Mouse (Mus musculus) megakaryocyte-erythroid progenitor cell, adult 5-6 weeks (primary cell): ENCODE measurements at regions not wholly inside any gene's neighbourhood (a gene's known extent, or its start where the extent isn't known, plus 50 kb on each side); places are given as distances from the start of the nearest gene placed in this dataset.

Source experiments
- ATAC-seq: replicated peaks from 2 replicates; pipeline ENCODE4 v1.8.0; 2016; ENCODE audit warnings: mild to moderate bottlenecking, inconsistent platforms; ENCODE audit not compliant: severe bottlenecking, poor library complexity, low FRiP score, low TSS enrichment

DNA sequence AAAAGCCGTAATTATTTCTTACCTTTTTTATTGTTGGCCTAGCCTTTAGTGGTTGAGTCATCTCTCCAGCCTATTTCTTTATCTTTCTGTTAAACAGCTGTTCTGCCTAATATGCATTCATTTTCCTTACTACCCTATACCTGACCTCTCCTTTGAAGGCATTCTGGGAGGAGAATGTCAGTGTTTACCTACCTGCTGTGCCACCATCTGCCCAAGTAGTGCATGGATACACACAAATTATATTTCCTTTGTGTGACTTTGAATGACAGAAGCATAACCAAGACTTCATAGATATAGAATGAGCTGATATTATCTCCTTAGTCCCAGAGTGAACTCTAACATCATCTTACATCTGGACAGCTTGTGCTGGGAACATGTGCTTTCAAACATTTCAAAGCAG, 293.5 kb upstream of the Tom1l1 start:
- ATAC-seq, result no peak

DNA sequence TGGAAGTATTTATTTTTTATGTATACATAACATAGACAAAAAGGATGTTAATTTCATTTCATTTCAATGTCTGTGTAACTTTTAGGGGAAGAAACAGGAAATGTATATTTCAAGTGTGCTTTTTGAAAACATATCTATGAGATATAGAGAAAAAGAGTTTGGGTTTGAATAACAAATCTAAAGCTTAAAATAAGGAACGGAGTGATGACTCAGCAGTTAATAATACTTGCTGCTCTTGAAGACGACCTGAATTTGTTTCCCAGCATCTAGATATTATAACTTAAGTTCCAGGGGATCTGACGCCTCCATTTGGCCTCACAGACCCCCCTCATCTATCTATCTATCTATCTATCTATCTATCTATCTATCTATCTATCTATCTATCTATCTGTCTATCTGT, 290.1 kb upstream of the Tom1l1 start:
- no peak for ATAC-seq

DNA sequence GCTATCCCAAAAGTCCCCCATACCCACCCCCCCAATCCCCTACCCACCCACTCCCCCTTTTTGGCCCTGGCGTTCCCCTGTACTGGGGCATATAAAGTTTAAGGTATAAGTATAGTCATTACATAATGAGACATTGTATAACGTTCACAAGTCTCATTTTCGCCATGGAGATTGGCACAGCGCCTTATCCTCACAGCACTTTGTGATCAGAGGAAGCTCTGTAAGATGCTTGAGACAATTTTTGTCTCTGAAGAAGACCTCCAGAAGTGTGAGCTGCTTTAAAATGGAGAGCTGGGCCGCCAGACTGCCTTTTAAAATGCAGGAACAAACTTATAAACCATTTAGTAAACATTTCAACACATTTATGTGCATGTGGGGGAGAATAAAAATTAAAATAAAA, 252.9 kb upstream of the Tom1l1 start:
- ATAC-seq, result no peak

DNA sequence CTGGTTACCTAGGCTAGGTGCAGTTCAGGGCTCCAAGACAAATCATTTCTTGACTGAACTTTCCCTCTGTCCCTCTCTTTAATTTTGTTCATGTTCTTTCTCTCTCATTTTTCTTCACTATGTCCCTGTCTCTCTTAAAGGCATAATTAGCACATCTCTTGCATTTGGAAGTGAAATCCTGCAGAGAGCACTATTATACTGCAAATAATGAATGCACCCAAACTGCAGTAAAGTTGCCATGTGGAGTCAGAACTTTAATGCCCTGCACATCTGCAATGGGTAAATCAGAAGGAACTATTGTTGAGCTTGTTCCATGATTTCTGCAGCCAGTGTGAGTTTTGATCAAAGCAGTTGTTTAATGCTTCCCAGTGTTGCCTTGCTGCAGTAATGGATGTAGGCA, 237.6 kb upstream of the Tom1l1 start:
- ATAC-seq, result no peak

DNA sequence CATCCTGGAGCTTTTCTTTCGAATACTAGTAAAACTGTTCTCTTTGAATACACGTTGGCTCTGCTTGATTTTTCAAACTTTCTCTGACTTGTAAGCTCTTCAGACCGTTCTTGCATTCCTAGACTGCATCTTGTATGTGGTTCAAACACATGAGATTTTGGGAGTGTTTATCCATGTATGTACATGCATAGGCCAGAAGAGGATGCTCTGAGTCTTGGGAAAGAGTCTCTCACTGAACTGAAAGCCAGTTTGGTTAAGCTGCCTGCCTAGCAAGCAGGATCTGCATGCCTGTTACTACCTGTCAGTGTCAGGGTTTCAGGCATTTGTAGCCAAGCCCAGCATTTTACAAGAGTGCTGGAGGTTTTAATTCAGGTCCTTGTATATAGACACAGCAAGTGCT, 229.6 kb upstream of the Tom1l1 start:
- ATAC-seq, result no peak

DNA sequence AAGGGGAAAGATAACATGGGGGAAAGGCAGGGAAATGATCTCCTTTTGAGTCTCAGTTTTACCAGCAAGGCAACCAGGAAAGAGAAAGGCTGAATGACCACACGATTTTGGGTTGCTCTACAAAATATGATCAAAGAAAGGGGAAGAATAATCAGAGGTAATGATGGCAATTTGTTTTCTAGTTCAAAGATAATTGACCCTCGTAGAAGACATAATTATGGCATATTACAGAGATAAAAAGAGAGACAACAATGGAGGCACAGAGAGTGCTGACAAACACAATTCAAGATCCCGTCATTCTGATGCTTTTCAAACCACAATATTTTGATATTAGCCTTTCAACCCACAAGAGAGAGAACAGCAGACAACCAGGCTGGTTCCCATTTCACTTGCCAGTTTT, 206.1 kb upstream of the Tom1l1 start:
- ATAC-seq, result no peak

DNA sequence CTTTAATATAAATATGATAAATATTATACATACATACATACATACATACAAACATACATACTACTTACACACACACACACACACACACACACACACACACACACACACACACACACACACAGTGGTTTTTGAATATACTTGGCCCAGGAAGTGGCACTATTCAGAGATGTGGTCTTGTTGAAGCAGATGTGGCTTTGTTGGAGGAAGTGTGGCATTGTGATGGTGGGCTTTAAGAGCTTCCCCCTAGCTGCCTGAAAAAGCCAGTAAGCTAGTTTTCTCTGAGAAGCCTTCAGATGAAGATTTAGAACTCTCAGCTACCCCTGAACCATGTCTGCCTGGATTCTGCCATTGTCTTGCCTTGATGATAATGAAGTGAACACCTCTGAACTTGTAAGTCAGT, 185.0 kb upstream of the Tom1l1 start:
- no peak for ATAC-seq

DNA sequence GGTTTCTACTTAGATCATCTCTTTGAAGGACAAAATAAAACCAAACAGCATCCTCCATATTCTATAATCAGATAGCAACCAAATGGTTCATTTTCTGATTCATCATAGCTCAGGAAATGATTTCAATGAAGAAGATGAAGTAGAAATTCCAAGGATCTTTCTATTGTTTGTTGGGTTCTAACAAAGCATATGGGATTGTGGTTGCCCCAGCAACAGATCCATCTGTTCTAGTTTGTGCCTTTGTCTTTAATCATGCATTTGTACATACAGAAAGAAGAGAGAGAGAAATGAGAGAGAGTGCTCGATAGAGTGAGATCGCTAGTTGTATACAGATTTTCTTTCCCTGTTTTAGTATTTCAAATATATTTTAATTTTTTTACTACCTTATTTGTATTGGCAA, 183.5 kb upstream of the Tom1l1 start:
- ATAC-seq, result no peak

DNA sequence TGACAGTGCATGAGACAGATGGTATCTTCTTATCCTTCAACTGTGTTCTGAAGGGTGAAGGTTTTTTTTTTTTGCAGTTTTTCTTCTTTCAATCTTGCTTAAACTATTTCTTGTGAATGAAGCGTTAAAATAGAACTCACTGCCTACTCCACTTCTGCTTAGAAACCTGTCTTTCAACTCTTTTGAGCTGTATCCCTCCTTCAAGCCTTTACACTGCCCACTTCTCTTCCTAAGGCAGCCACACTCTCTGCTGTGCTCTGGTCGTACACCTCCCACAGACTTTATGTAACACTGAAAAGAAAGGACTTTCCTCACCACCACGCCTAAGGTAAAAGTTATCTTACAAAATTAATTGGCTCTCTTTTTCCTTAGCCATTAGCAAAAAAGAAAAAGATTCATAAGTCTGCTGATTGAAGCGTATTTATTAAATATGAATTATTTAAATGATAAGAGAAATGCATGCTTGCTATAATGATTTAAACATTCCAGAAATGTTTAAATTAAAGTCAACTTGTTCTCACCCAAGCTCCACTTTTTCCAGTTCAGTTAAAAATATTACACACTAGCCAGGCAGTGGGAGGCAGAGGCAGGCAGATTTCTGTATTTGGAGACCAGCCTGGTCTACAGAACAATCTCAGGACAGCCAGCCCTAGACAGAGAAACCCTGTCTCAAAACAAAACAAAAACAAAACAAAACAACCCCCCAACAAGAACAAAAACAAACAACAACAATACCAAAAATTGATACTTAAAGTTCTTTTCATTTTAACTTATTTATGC, 176.0 kb upstream of the Tom1l1 start:
- no peak for ATAC-seq

DNA sequence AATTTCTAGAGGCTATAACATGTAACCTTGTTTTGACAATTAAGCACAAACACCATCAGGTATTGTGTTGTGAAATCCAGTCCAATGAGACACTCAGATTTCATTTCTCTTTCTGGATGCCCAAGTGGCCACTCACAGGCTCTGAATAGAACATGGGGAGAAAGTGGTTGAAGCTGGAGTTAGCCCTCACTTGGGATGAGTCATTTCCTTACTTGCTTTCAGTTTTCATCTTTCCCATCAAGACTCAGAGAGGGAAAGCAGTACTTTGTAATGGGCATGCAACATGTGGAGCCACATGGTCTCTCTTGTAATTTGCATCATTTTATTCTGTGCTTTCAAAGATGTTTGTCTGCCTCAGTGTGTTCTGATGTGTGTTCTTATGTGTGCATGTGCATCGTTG, 167.6 kb upstream of the Tom1l1 start:
- ATAC-seq, result no peak

DNA sequence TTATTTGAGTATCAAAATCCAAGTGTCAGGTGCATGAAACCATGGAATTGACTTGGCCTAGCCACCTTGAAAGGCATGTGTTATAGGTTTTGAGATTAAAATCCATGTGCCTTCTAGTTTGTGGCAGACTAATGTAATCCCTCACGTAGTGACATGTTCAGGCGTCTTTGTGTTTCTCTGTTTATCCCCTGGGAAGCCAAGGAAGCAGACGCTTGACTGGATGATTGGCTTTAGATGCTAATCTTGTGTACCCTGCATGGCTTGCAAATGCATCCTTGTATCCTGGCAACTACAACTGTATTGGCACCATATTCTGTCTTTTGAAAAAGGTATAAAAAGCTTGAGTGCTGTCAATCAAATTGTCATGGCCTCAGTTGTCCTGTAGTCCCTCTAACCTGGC, 167.2 kb upstream of the Tom1l1 start:
- ATAC-seq, result no peak

DNA sequence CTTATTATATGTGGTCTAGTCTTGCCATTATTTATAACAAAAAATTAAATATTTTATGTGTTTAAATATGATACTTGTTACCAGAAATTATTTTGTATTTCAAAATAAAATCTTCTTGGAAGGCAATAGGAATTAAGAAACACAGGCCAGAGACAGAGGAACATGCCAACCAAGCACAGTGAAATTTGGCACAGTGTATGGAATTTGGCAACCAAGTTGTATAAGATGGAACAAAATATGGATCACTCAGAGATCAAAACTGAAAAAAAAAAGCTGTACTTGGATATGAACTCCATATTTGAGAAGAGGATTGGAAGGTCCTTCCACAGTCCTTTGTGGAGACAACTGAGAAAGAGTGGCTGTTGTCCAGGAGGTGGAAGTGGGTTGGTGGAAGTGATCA, 163.1 kb upstream of the Tom1l1 start:
- ATAC-seq, result no peak

DNA sequence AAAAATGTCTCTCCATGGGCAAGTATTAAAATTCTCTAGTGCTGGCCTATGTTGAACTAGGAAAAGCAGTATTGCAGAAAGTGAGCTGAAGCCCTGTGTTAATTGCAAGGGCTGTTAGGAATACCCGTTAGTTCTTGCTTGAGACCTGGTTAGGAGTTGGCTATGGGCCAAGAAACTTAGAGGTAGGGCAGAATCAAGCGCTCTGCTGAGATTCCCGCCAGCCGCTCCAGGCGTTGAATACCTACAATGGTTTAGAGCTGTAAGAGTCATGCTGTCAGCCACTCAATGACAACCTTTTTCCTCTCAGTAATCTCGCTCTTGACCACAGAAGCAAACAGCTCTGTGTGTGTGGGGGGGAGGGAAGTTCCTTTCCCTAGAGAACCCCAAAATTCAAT, 156.8 kb upstream of the Tom1l1 start:
- ATAC-seq, result no peak

DNA sequence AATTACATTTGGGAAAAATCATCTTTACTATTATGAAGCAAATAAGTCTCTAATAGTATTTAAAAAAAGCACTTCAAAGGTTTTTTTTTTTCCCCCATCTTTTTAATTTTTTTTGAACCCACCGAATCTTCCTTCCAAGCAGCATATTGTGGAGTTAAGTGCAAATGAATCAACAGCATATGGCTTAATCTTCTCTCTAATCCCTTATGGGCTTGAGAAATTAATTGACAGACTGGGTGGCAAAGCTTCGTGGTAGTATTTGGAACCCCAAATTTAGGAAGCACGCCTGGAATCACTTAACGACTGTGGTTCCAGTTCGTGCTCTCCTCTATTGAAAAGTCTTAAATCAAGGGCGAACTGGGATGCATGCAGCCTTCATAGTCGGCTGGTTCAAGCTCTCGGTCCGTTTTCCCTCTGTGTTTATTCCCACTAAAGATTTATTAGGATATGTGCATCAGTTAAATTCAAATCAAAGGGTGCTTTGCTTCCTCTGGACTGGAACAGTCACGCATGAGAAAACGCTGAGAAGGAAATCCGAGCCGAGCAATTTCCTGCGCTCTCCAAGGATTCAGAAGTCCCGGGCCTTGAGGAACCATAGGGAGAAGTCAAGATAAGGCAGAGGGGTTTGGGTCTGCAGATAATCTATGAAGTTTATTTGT, 156.2 kb upstream of the Tom1l1 start:
- no peak for ATAC-seq

DNA sequence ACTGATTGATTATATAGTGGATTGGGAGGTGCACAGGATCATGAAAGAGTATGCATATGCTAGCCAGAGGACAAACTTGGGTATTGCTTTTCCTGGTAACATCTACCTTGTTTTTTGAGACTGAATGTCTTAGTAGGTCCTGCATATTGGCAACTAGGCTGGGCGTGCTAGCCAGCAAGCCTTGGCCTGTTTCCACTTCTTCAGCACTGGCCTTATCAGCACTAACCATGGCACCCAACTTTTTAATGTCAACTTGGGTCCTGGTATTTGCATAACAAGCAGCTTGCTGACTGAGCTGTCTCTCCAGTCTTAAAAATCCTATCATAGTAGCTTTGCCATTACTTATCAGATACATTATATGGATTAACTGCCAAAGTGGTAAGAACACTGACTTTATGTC, 150.0 kb upstream of the Tom1l1 start:
- ATAC-seq, result no peak

DNA sequence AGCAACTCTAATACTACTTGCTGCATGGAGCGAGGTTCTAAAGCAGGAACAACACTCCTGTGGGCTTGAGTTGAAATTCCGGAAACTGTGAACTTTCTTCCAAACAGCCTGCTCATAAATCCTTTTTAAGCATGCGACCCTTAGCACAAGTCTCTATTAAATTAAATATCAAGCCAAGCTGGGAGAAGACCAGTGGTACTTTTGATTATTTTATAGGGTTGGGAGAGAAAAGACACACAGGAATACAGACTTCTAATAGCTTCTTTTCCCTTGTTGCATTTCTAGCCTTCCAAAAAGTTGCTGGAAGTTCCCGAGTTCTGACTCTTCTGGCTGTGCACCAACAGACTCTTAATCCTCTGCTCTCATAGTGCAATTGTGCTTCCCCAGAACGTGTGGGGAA, 136.6 kb upstream of the Tom1l1 start:
- ATAC-seq, result no peak

DNA sequence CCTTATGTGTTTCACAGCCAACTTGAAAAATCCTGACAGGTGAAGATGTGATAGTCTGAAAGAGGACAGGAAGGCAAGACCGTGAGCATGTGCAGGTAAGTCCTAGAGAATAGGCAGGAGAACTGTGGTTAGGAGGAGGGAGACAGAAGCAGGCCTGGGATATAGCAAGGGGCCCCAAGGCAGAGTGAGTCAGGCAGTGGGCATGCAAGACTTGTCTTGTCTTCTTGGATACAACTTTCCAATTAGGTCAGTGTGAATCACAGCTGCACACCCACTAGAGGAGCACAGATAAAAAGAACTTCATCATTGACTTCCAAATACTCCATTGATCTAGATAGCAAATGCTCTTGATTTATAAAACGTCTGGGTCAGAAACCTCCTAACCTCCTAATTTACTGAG, 128.6 kb upstream of the Tom1l1 start:
- no peak for ATAC-seq

DNA sequence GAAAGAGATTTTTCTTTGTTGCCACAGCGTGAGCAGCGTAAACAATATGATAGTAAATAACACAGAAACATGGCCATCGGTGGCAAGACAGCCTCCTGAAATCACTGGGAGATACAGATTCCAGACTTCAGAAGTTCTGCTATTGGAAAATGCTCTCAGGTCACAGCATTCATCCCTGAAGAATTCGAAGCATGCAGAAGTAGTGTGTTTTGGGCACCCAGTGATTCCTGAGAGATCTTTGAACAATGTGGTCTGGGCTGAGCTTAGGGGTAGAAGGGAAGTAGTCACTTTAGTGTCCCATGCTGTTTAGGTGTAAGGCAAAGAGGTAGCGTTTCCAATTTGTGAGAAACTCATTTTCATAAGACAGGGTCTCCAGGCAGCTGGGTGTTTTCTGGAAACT, 126.3 kb upstream of the Tom1l1 start:
- no peak for ATAC-seq

DNA sequence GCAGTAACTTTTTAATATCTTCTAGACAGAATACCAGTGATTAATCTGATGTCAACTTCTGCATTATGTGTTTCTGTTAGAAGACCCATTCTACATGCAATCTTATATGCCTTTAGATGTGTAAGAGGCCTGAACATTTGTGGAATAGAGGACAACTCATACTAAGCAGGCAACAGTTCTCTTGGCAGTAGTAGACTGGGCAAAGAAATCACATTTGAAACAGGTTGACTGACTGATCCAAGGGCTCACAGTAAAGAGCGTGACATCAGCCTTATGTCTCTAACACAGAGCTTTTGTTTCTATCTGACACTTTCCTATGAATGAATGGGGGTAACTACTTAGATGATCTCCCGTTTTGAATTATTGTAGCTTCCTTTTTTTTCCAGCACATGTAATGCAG, 124.8 kb upstream of the Tom1l1 start:
- ATAC-seq, result no peak

DNA sequence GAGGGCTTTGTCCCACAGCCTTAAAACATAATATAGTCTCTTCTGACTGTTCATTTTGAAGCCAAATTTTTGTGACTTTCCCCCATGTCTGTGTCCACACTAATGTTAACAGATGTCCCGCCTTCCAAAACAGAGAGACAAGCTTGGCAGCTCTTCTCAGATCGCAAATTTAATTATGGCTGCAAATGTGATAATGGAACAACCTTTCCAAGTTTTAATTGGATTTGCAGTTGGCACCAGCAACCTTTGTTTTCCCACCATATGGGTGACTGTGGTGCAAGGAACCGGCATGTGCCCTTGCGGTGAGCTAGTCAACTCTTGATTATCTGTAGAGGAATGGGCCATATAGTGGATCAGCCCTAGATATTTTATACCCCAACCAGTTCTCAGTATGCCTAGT, 124.4 kb upstream of the Tom1l1 start:
- no peak for ATAC-seq

DNA sequence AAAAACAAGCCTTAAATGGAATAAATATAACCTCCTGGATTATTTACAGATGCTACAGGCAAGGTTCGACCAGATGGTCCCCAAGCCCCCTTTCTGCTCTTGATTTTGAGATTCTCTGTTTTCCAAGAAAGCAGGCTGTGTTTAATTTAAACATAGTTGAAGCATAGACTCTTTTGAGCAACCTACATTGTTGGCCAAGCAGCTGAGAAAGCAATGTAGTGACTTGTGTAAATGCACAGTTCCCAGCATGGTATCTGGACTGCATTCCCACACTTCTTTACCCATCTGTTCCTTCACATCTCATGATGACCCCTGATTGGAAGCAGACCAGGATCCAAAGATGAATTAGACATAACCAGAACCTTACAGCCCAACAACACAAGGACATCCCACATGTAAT, 120.3 kb upstream of the Tom1l1 start:
- no peak for ATAC-seq

DNA sequence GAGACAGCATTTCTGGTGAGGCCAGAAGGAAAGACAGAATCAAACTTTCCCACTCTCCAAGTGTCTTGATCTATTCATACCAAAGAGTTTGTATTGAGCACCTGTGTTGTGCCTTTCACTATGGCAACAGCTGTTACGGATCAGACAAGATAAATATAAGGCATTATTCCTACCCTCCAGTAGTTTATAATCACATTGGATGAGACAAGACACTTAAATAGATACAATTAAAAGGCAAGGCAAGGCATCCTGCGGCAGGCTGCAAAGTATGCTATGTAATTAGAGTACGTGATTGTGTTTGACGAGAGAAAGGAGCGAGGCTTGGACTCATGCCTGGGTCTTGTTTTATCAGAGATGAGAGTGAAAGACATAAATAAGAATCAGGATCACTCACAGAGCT, 119.2 kb upstream of the Tom1l1 start:
- no peak for ATAC-seq
